Comparison of ENCODE assay signal across 8 mouse cellular contexts in the genomic region with DNA sequence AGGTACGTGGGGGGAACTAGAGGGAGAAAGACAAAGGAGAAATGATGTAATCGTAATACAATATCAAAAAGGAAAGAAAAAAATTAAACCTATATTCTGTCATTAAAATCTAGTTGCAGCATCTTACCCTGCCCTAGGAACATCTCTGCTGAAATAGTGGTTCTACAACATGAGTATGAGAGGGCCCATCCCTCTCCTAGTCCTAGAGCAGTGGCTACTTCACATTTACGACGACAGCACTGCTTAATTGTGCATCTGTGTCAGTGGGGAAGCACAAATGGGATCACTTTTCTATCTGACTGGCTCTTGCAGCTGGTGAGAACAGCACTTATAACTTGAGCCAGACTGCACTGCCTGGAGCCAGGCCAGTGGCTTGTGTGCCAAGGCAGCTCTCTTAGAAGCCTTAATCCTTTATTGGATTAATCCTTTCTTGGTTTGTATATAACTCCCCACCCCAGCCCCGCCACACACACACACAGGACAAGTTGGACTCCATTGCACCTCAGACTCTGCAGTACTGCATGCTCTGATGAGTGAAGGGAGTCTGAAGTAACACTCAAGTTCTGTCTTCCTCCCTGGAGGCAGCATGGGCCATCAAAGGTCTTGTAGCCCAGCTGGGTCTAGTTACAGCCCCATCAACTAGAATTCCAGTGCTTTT. TPM values are rescaled to one million over a fixed set of nuclear protein-coding genes. Genes with fewer than 3 reads are reported as not detected.
DNase-seq lines count a peak whose midpoint lies in the region; ATAC-seq lines count a peak whose summit lies in the region.

No protein-coding gene starts in this region.

- H3K4me3 ChIP-seq in embryonic facial prominence, embryonic 10.5 days: no peak overlapping the region

- peaks cover 18% of the 10 kb centered on the region for H3K4me1 ChIP-seq in embryonic facial prominence, embryonic 10.5 days

- no peaks in the 10 kb centered on the region for H3K9me3 ChIP-seq in embryonic facial prominence, embryonic 10.5 days

- no peak overlapping the region for H3K27ac ChIP-seq in embryonic facial prominence, embryonic 10.5 days (replicated peaks)

- H3K27me3 ChIP-seq in embryonic facial prominence, embryonic 10.5 days (replicated peaks; ENCODE audit: low read depth, poor library complexity, severe bottlenecking): no peaks in the 10 kb centered on the region

- no peak for ATAC-seq in megakaryocyte-erythroid progenitor cell, adult 5-6 weeks (replicated peaks; ENCODE audit: low FRiP score, low TSS enrichment, poor library complexity, severe bottlenecking)

- 75% methylated on average over 5 of the region's 5 CpGs for WGBS in embryonic facial prominence, embryonic 10.5 days

- peak; percentile 41 for DNase-seq in adrenal gland, adult 2 months
- DNase-seq in adrenal gland, adult 18-20 months (ENCODE audit: low spot score in 2 of 2): no peak
- peak; percentile 47 for DNase-seq in embryonic facial prominence, embryonic 10.5 days (ENCODE audit: low spot score)
- peak; percentile 77 to 81 for DNase-seq in heart, adult 18-20 months
- DNase-seq in kidney, adult 8-10 months: peak; percentile 14 to 46
- peak; percentile 89 for DNase-seq in left cerebral cortex, postnatal 4 days
- DNase-seq in ovary, postnatal 14 days (ENCODE audit: low spot score): peak; percentile 17

- peaks cover 35% of the 10 kb centered on the region for H3K36me3 ChIP-seq in embryonic facial prominence, embryonic 10.5 days (replicated peaks)

- intact Hi-C loops in left cerebral cortex, postnatal 4 days (cut with DNase I): no loop called here

RNA-seq across cellular contexts. Expression of a gene that starts 46.3 kb away (rescaled TPM):
- total RNA-seq in adrenal gland, adult 2 months (2021): under 1 TPM; 0.23 to 0.48 TPM
- 0.81 and 0.96 TPM in 2 replicates for polyA plus RNA-seq in adrenal gland, adult 2 months (2012; rRNA removed)
- under 1 TPM in 1 of 2 experiments, not detected in 1; 0.19 TPM for total RNA-seq in adrenal gland, adult 18-20 months (2021)
- polyA plus RNA-seq in embryonic facial prominence, embryonic 10.5 days (2016; fragmentation: Nextera tagmentation; extraction: Ambion mirVana): 0.12 TPM in 1 of 2 replicates, not detected in the other
- under 1 TPM; 0.69 to 0.74 TPM for total RNA-seq in heart, adult 18-20 months (2021)
- total RNA-seq in left cerebral cortex, postnatal 4 days (2021): under 1 TPM in 1 of 2 experiments, not detected in 1; 0.24 TPM
- total RNA-seq in megakaryocyte-erythroid progenitor cell, adult 5-6 weeks (2014; fragmentation: Nextera tagmentation): not detected in 2 replicates
- not detected in 2 replicates for total RNA-seq in megakaryocyte-erythroid progenitor cell, adult 5-6 weeks (2017)

RNA-seq across cellular contexts. Expression of a gene that starts 48.9 kb away (rescaled TPM):
- total RNA-seq in adrenal gland, adult 2 months (2021): 100 to 1,000 TPM in 1 of 2 experiments, 10 to 100 TPM in 1; 76.0 to 146 TPM
- 30.6 and 42.8 TPM in 2 replicates for polyA plus RNA-seq in adrenal gland, adult 2 months (2012; rRNA removed)
- total RNA-seq in adrenal gland, adult 18-20 months (2021): 100 to 1,000 TPM in 1 of 2 experiments, 10 to 100 TPM in 1; 96.2 to 110 TPM
- polyA plus RNA-seq in embryonic facial prominence, embryonic 10.5 days (2016; fragmentation: Nextera tagmentation; extraction: Ambion mirVana): 116 and 122 TPM in 2 replicates
- 10 to 100 TPM; 43.6 to 55.5 TPM for total RNA-seq in heart, adult 18-20 months (2021)
- 100 to 1,000 TPM; 132 to 137 TPM for total RNA-seq in left cerebral cortex, postnatal 4 days (2021)
- 167 and 178 TPM in 2 replicates for total RNA-seq in megakaryocyte-erythroid progenitor cell, adult 5-6 weeks (2014; fragmentation: Nextera tagmentation)
- total RNA-seq in megakaryocyte-erythroid progenitor cell, adult 5-6 weeks (2017): 26.7 and 26.8 TPM in 2 replicates

Comparison
In these comparisons a context has a peak if more than half of its experiments do, and no peak if none do; other contexts are left out.
1. DNase-seq: peak in adrenal gland, adult 2 months (single experiment), embryonic facial prominence, embryonic 10.5 days (single experiment), heart, adult 18-20 months (2 of 2), kidney, adult 8-10 months (2 of 2), left cerebral cortex, postnatal 4 days (single experiment) and ovary, postnatal 14 days (single experiment); none in adrenal gland, adult 18-20 months (0 of 2).